In the genomic region with DNA sequence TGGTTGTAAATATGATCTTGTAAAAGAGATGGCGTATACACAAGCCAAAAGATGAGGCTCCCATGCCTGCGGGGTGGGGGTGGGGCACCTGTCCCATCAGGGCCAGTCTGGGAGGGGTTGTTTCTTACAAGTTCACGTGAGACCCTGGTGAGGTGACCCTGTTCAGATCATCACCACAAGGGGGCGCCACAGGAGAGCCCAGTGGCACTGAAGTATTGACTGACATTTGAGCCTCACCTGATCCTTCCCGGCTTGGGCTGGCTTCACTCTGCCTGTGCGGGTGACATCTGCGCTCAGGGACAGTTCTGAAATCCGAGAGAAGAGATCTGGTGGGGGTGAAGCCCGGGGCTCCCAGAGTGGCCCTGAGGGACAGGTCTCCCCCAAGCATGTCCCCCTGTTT, we compare ENCODE assay signal across 8 mouse cellular contexts. TPM values are rescaled to one million over a fixed set of nuclear protein-coding genes. Genes with fewer than 3 reads are reported as not detected.
DNase-seq lines count a peak whose midpoint lies in the region; ATAC-seq lines count a peak whose summit lies in the region.

No protein-coding gene starts in this region.

- no peak for ATAC-seq in cerebellum, adult (ENCODE audit: insufficient number of reproducible peaks, low FRiP score, low TSS enrichment)
- peak; percentile 93 for ATAC-seq in megakaryocyte progenitor cell, adult 5-6 weeks (replicated peaks; ENCODE audit: poor library complexity)

- peak; percentile 20 to 40 for DNase-seq in cerebellum, adult 18-20 months
- peak; percentile 40 for DNase-seq in right cerebral cortex, postnatal 14 days
- DNase-seq in right cerebral cortex, postnatal 25 days, result no peak
- DNase-seq in embryo, embryonic 10.5 days (ENCODE audit: low spot score), result peak; percentile 76
- DNase-seq in kidney, adult 8-10 months, result peak; percentile 22 to 59
- DNase-seq in thymus, postnatal 14 days, result peak; percentile 88

RNA-seq across cellular contexts. Expression of a gene that starts 10.9 kb away (rescaled TPM):
- 4.6 and 4.9 TPM in 2 replicates for total RNA-seq in megakaryocyte progenitor cell, adult 5-6 weeks (2015)
- total RNA-seq in megakaryocyte progenitor cell, adult 5-6 weeks (2017), result 6.9 and 9.3 TPM in 2 replicates

RNA-seq across cellular contexts. Expression of a gene that starts 20.7 kb away (rescaled TPM):
- not detected in 2 replicates for total RNA-seq in megakaryocyte progenitor cell, adult 5-6 weeks (2015)
- total RNA-seq in megakaryocyte progenitor cell, adult 5-6 weeks (2017), result not detected in 2 replicates

RNA-seq across cellular contexts. Expression of a gene that starts 47.3 kb away (rescaled TPM):
- not detected in 2 replicates for total RNA-seq in megakaryocyte progenitor cell, adult 5-6 weeks (2015)
- 0.07 and 0.46 TPM in 2 replicates for total RNA-seq in megakaryocyte progenitor cell, adult 5-6 weeks (2017)
